In the genomic region with DNA sequence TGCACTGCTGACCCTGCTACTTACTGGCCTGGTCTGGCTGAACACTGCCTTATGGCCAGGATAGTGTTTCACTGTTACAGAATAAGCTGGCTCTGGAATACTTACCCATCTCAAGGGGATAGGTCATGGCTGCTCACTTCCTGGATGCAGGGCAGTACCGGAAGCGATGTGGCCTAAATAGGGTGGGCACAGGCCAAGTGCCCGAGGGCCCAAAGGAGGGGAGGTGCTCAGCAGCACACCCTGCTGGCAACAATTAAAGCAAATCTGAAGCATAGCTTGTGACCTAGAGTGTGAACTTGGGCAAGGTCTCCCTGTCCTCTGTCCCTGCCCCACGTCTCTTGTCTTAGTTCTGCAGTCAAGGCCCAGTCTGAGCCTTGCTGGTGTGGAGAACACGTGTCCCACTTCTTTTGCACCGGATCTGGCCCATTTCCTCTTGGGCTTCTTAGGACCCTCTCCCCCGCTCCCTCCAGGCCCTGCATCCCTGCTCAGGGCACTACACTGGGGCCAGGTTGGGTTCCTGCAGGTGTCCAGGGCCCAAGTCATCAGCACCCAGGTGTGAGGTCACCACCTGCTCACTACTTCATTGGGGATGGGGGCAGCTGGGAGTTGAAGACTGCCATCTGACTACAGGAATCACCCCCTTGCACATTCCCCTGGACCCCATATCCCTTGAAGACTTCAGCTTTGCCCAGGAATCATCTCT, we compare ENCODE assay signal across 8 mouse cellular contexts. TPM values are rescaled to one million over a fixed set of nuclear protein-coding genes. Genes with fewer than 3 reads are reported as not detected.
A peak's percentile ranks its signal among the peaks of the same experiment; 100 is the strongest.
DNase-seq lines count a peak whose midpoint lies in the region; ATAC-seq and TF ChIP-seq lines count a peak whose summit lies in the region.

No protein-coding gene starts in this region.

- ATAC-seq in CD4-positive, CD25-positive, alpha-beta regulatory T cell, adult 4 months, result no peak

- TF ChIP-seq CTCF in layer of hippocampus, adult 2 months (conservative IDR thresholded peaks at IDR 0.05), result peak; percentile 77

- H3K27ac ChIP-seq in layer of hippocampus, adult 2 months, result no peak overlapping the region

- no peak overlapping the region for H3K4me3 ChIP-seq in layer of hippocampus, adult 2 months

- peak; percentile 53 for DNase-seq in CD4-positive, CD25-positive, alpha-beta regulatory T cell, adult 2 months (ENCODE audit: low read depth, low spot score)
- DNase-seq in layer of hippocampus, adult 2 months (ENCODE audit: low spot score in 2 of 2), result no peak
- DNase-seq in layer of hippocampus, postnatal 25 days (ENCODE audit: extremely low spot score in 1 of 2, low spot score in 1 of 2), result no peak
- DNase-seq in Muller cell, postnatal 12 days (ENCODE audit: inconsistent ontology term), result peak; percentile 26
- peak; percentile 54 for DNase-seq in kidney, postnatal 14 days
- DNase-seq in ovary, postnatal 36 days (ENCODE audit: low spot score), result no peak
- DNase-seq in cerebellum, adult 11-12 months, result no peak

RNA-seq across cellular contexts. Expression of gene Nubp2, which starts 4.3 kb away (rescaled TPM):
- 100 to 1,000 TPM in 1 of 2 experiments, 10 to 100 TPM in 1; 76.6 to 104 TPM for polyA plus RNA-seq in CD4-positive, CD25-positive, alpha-beta regulatory T cell, adult 4 months (2017; shearing (Covaris generic))
- 10 to 100 TPM; 34.3 to 35.8 TPM for total RNA-seq in layer of hippocampus, adult 2 months (2021)
- total RNA-seq in layer of hippocampus, postnatal 25 days (2021), result 10 to 100 TPM; 33.5 to 38.1 TPM

RNA-seq across cellular contexts. Expression of gene Spsb3, which starts 4.6 kb away (rescaled TPM):
- polyA plus RNA-seq in CD4-positive, CD25-positive, alpha-beta regulatory T cell, adult 4 months (2017; shearing (Covaris generic)), result 10 to 100 TPM; 53.0 to 59.5 TPM
- 10 to 100 TPM; 43.6 to 45.0 TPM for total RNA-seq in layer of hippocampus, adult 2 months (2021)
- 10 to 100 TPM; 41.5 to 48.9 TPM for total RNA-seq in layer of hippocampus, postnatal 25 days (2021)

RNA-seq across cellular contexts. Expression of gene Eme2, which starts 13.0 kb away (rescaled TPM):
- 10 to 100 TPM; 19.9 to 41.4 TPM for polyA plus RNA-seq in CD4-positive, CD25-positive, alpha-beta regulatory T cell, adult 4 months (2017; shearing (Covaris generic))
- total RNA-seq in layer of hippocampus, adult 2 months (2021), result 10 to 100 TPM; 66.9 to 72.7 TPM
- 10 to 100 TPM; 54.0 to 69.1 TPM for total RNA-seq in layer of hippocampus, postnatal 25 days (2021)

RNA-seq across cellular contexts. Expression of gene Mrps34, which starts 13.0 kb away (rescaled TPM):
- polyA plus RNA-seq in CD4-positive, CD25-positive, alpha-beta regulatory T cell, adult 4 months (2017; shearing (Covaris generic)), result 10 to 100 TPM; 74.5 to 78.5 TPM
- total RNA-seq in layer of hippocampus, adult 2 months (2021), result 10 to 100 TPM; 80.4 to 85.1 TPM
- total RNA-seq in layer of hippocampus, postnatal 25 days (2021), result 10 to 100 TPM; 74.3 to 78.9 TPM

RNA-seq across cellular contexts. Expression of gene Nme3, which starts 14.4 kb away (rescaled TPM):
- 10 to 100 TPM; 40.7 to 52.5 TPM for polyA plus RNA-seq in CD4-positive, CD25-positive, alpha-beta regulatory T cell, adult 4 months (2017; shearing (Covaris generic))
- total RNA-seq in layer of hippocampus, adult 2 months (2021), result 10 to 100 TPM; 60.1 to 63.7 TPM
- total RNA-seq in layer of hippocampus, postnatal 25 days (2021), result 10 to 100 TPM; 54.8 to 61.5 TPM

Comparison
In these comparisons a context has a peak if more than half of its experiments do, and no peak if none do; other contexts are left out.
1. DNase-seq: peak in CD4-positive, CD25-positive, alpha-beta regulatory T cell, adult 2 months (single experiment), Muller cell, postnatal 12 days (single experiment) and kidney, postnatal 14 days (single experiment); none in layer of hippocampus, adult 2 months (0 of 2), layer of hippocampus, postnatal 25 days (0 of 2), ovary, postnatal 36 days (single experiment) and cerebellum, adult 11-12 months (single experiment).